Mouse (Mus musculus) midbrain, embryonic 11.5 days (tissue): ENCODE data around the gene Mtmr6. TPM values are rescaled to one million over a fixed set of nuclear protein-coding genes. Genes with fewer than 3 reads are reported as not detected.

ENCODE experiments used
- ATAC-seq: fragments of 200-750 bp; cut with Nextera tagmentation; 2 replicates; pipeline ENCODE4 v1.8.0; 2017; ENCODE audit warnings: moderate TSS enrichment, moderate library complexity; ENCODE audit not compliant: low FRiP score
- DNase-seq: peaks from one replicate; pipeline ENCODE4 v3.0.0; 2015; ENCODE audit warnings: low spot score; ENCODE audit errors: missing footprints
- H3K27ac ChIP-seq: fragments of 300-500 bp; sonication (generic); 2 replicates; pipeline ENCODE4 v1.5.1; 2014; ENCODE audit warnings: low read depth, low read length
- H3K27me3 ChIP-seq: fragments of 300-500 bp; sonication (generic); 2 replicates; pipeline ENCODE4 v1.6.1; 2014; ENCODE audit warnings: mild to moderate bottlenecking, low read length, moderate library complexity, mixed read lengths; ENCODE audit not compliant: control insufficient read depth, insufficient read depth
- H3K36me3 ChIP-seq: fragments of 300-500 bp; sonication (generic); 2 replicates; pipeline ENCODE4 v1.6.1; 2014; ENCODE audit warnings: mild to moderate bottlenecking, low read length, moderate library complexity, mixed read lengths; ENCODE audit not compliant: control insufficient read depth, insufficient read depth
- H3K4me1 ChIP-seq: fragments of 300-500 bp; sonication (generic); 2 replicates; pipeline ENCODE4 v1.6.1; 2014; ENCODE audit warnings: low read length; ENCODE audit not compliant: control insufficient read depth, insufficient read depth
- H3K4me2 ChIP-seq: fragments of 300-500 bp; sonication (generic); 2 replicates; pipeline ENCODE4 v1.6.1; 2014; ENCODE audit warnings: mild to moderate bottlenecking, moderate library complexity
- H3K4me3 ChIP-seq: fragments of 300-500 bp; sonication (generic); 2 replicates; pipeline ENCODE4 v1.5.1; 2014; ENCODE audit warnings: low read depth, low read length
- H3K9ac ChIP-seq: fragments of 300-500 bp; sonication (generic); 2 replicates; pipeline ENCODE4 v1.6.1; 2014; ENCODE audit warnings: low read length
- H3K9me3 ChIP-seq: fragments of 300-500 bp; sonication (generic); 2 replicates; pipeline ENCODE4 v1.6.1; 2016; ENCODE audit warnings: low read length; ENCODE audit not compliant: control insufficient read depth
- WGBS: fragments of 180-500 bp; shearing (Covaris S2); extraction: QIAGEN DNeasy Blood & Tissue Kit; methylation state at CpG from one replicate; pipeline ENCODE4 v1.1.7; 2014; 5-methylcytosine and 5-hydroxymethylcytosine counted together
- polyA plus RNA-seq: library from polyadenylated mRNA; unstranded; fragments of >200 nt; fragmentation: Nextera tagmentation; extraction: Ambion mirVana; gene quantifications from 2 replicates; pipeline ENCODE4 v1.2.1, GENCODE M21; 2014

Mtmr6 gene
- polyA plus RNA-seq = 51.0 and 57.4 TPM in 2 replicates

- Histone ChIP-seq H3K4me1 (peaks cover 9% of the 10 kb centered on the region), H3K4me3 (peak within 1 kb of the TSS; percentile 80), H3K27ac (peak within 1 kb of the TSS; percentile 65; the same call in 1 of the 2 replicates), H3K9ac (peak within 1 kb of the TSS; percentile 83), H3K27me3 (no peaks in the 10 kb centered on the region), H3K4me2 (peak within 1 kb of the TSS; percentile 72), H3K9me3 (no peaks in the 10 kb centered on the region), H3K36me3 (no peaks in the 10 kb centered on the region)
- ATAC-seq (peak; percentile 99), DNase-seq (peak; percentile 99)
- WGBS = under 1% methylated on average over 51 of the region's 51 CpGs
Observed at GRCm38 (mm10) chr14:60264990-60265876, at the start of gene Mtmr6. Mtmr6 (plus strand) TSS chr14:60265228.

- ATAC-seq (no peak), DNase-seq (no peak)
- H3K27me3 ChIP-seq = no peaks in the 10 kb centered on the region
- H3K4me1 ChIP-seq = no peaks in the 10 kb centered on the region
- H3K9me3 ChIP-seq = no peaks in the 10 kb centered on the region
- H3K9ac ChIP-seq = no peak overlapping the region
- no peak overlapping the region for H3K4me3 ChIP-seq
- H3K36me3 ChIP-seq = peaks cover 4% of the 10 kb centered on the region; the same call in 1 of the 2 replicates
- no peak overlapping the region for H3K4me2 ChIP-seq
- H3K27ac ChIP-seq = no peak overlapping the region
- WGBS = 97% methylated on average over 1 of the region's 1 CpGs
Observed at GRCm38 (mm10) chr14:60216125-60216524, 48.9 kb upstream of the Mtmr6 start.

- H3K9ac ChIP-seq = no peak overlapping the region
- no peak overlapping the region for H3K27ac ChIP-seq
- no peak overlapping the region for H3K4me3 ChIP-seq
- DNase-seq (no peak), ATAC-seq (no peak)
- peaks cover 4% of the 10 kb centered on the region for H3K36me3 ChIP-seq
- H3K9me3 ChIP-seq = no peaks in the 10 kb centered on the region
- H3K4me2 ChIP-seq = no peak overlapping the region
- H3K27me3 ChIP-seq = no peaks in the 10 kb centered on the region
- 92% methylated on average over 4 of the region's 4 CpGs for WGBS
- no peaks in the 10 kb centered on the region for H3K4me1 ChIP-seq
Observed at GRCm38 (mm10) chr14:60217616-60218015, 47.4 kb upstream of the Mtmr6 start.

GRCm38 (mm10) chr14:60219886-60220285 lies 45.1 kb upstream of the Mtmr6 start:
- Histone ChIP-seq H3K4me3 (no peak overlapping the region), H3K9ac (no peak overlapping the region), H3K36me3 (peaks cover 6% of the 10 kb centered on the region), H3K27me3 (no peaks in the 10 kb centered on the region), H3K4me1 (no peaks in the 10 kb centered on the region), H3K9me3 (no peaks in the 10 kb centered on the region), H3K27ac (no peak overlapping the region), H3K4me2 (no peak overlapping the region)
- WGBS = 93% methylated on average over 10 of the region's 10 CpGs
- DNase-seq (no peak), ATAC-seq (no peak)

GRCm38 (mm10) chr14:60238551-60238950 lies 26.5 kb upstream of the Mtmr6 start:
- Histone ChIP-seq H3K36me3 (peaks cover 8% of the 10 kb centered on the region; the same call in 1 of the 2 replicates), H3K4me3 (no peak overlapping the region), H3K9ac (no peak overlapping the region), H3K27ac (no peak overlapping the region), H3K4me1 (no peaks in the 10 kb centered on the region), H3K27me3 (no peaks in the 10 kb centered on the region), H3K9me3 (no peaks in the 10 kb centered on the region), H3K4me2 (no peak overlapping the region)
- ATAC-seq (no peak), DNase-seq (no peak)
- 83% methylated on average over 3 of the region's 3 CpGs for WGBS

- Histone ChIP-seq H3K9me3 (no peaks in the 10 kb centered on the region), H3K27ac (no peak overlapping the region), H3K36me3 (no peaks in the 10 kb centered on the region), H3K27me3 (no peaks in the 10 kb centered on the region), H3K4me3 (peak overlapping the region; percentile 97), H3K4me1 (peaks cover 9% of the 10 kb centered on the region), H3K4me2 (peak overlapping the region; percentile 87), H3K9ac (peak overlapping the region; percentile 97)
- 29% methylated on average over 8 of the region's 8 CpGs for WGBS
- ATAC-seq (no peak), DNase-seq (no peak)
Observed at GRCm38 (mm10) chr14:60250366-60250765, 14.7 kb upstream of the Mtmr6 start.

- Histone ChIP-seq H3K4me3 (peak overlapping the region; percentile 97), H3K9ac (peak overlapping the region; percentile 97), H3K9me3 (no peaks in the 10 kb centered on the region), H3K4me2 (peak overlapping the region; percentile 87), H3K36me3 (no peaks in the 10 kb centered on the region), H3K27me3 (no peaks in the 10 kb centered on the region), H3K27ac (peak overlapping the region; percentile 88), H3K4me1 (peaks cover 9% of the 10 kb centered on the region)
- DNase-seq = no peak
- peak; percentile 71 for ATAC-seq
- under 1% methylated on average over 39 of the region's 39 CpGs for WGBS
Observed at GRCm38 (mm10) chr14:60250879-60251278, 14.1 kb upstream of the Mtmr6 start.

- peak within 1 kb of the TSS; percentile 87 for H3K4me2 ChIP-seq
Observed at GRCm38 (mm10) chr14:60251281-60252003, 13.6 kb upstream of the Mtmr6 start, which contains the start of the genes Nupl1 and Gm49336. Nupl1 (minus strand) TSS chr14:60251431. Gm49336 (minus strand) TSS chr14:60251507.

More at GRCm38 (mm10) chr14:60251281-60252003, 13.6 kb upstream of the Mtmr6 start, which contains the start of the genes Nupl1 and Gm49336:
- under 1% methylated on average over 62 of the region's 62 CpGs for WGBS
- Histone ChIP-seq H3K36me3 (no peaks in the 10 kb centered on the region), H3K9ac (peak within 1 kb of the TSS; percentile 97), H3K4me3 (peak within 1 kb of the TSS; percentile 97), H3K9me3 (no peaks in the 10 kb centered on the region), H3K4me1 (peaks cover 9% of the 10 kb centered on the region), H3K27ac (peak within 1 kb of the TSS; percentile 88), H3K27me3 (no peaks in the 10 kb centered on the region)
- ATAC-seq = peak; percentile 99
- DNase-seq = peak; percentile 100
